Mouse (Mus musculus) midbrain, postnatal 0 days (tissue): ENCODE measurements around the gene Gm20388. TPM values are rescaled to one million over a fixed set of nuclear protein-coding genes. Genes with fewer than 3 reads are reported as not detected.

Source experiments
- ATAC-seq: fragments of 200-750 bp; cut with Nextera tagmentation; 2 replicates; pipeline ENCODE4 v1.8.0; 2017; ENCODE audit warnings: moderate number of reproducible peaks, mild to moderate bottlenecking, moderate TSS enrichment, moderate library complexity; ENCODE audit not compliant: low FRiP score
- DNase-seq: peaks from one replicate; pipeline ENCODE4 v3.0.0-alpha.2; 2015; ENCODE audit warnings: low spot score
- H3K27ac ChIP-seq: fragments of 300-500 bp; sonication (generic); 2 replicates; pipeline ENCODE4 v1.5.1; 2014; ENCODE audit warnings: low read depth, mild to moderate bottlenecking, low read length, mixed read lengths
- H3K27me3 ChIP-seq: fragments of 300-500 bp; sonication (generic); 2 replicates; pipeline ENCODE4 v1.6.1; 2014; ENCODE audit warnings: low read length, control low read depth, mixed read lengths; ENCODE audit not compliant: insufficient read depth
- H3K36me3 ChIP-seq: fragments of 300-500 bp; sonication (generic); 2 replicates; pipeline ENCODE4 v1.6.1; 2014; ENCODE audit warnings: low read length, control low read depth, mixed read lengths; ENCODE audit not compliant: insufficient read depth
- H3K4me1 ChIP-seq: fragments of 300-500 bp; sonication (generic); 2 replicates; pipeline ENCODE4 v1.6.1; 2014; ENCODE audit warnings: mild to moderate bottlenecking, control low read depth, antibody characterized with exemption, low read length, mixed read lengths; ENCODE audit not compliant: insufficient read depth
- H3K4me2 ChIP-seq: fragments of 300-500 bp; sonication (generic); 2 replicates; pipeline ENCODE4 v1.6.1; 2014; ENCODE audit warnings: low read depth, mild to moderate bottlenecking, low read length, mixed read lengths; ENCODE audit not compliant: poor library complexity, severe bottlenecking
- H3K4me3 ChIP-seq: fragments of 300-500 bp; sonication (generic); 2 replicates; pipeline ENCODE4 v1.5.1; 2014; ENCODE audit warnings: low read depth, mild to moderate bottlenecking, low read length, moderate library complexity
- H3K9ac ChIP-seq: fragments of 300-500 bp; sonication (generic); replicated peaks from 2 replicates; pipeline ENCODE4 v1.6.1; 2014; ENCODE audit warnings: mild to moderate bottlenecking, low read length, moderate library complexity, mixed read lengths; ENCODE audit not compliant: poor library complexity, severe bottlenecking
- H3K9me3 ChIP-seq: fragments of 300-500 bp; sonication (generic); 2 replicates; pipeline ENCODE4 v1.6.1; 2016; ENCODE audit warnings: low read length, control low read depth
- CTCF ChIP-seq: IDR thresholded peaks from 2 replicates; pipeline ENCODE4 v1.5.1; 2016; ENCODE audit warnings: antibody characterized with exemption, mild to moderate bottlenecking
- WGBS: fragments of 180-500 bp; shearing (Covaris S2); extraction: QIAGEN DNeasy Blood & Tissue Kit; methylation state at CpG from one replicate; pipeline ENCODE4 v1.1.7; 2014; 5-methylcytosine and 5-hydroxymethylcytosine counted together
- polyA plus RNA-seq: library from polyadenylated mRNA; unstranded; fragments of >200 nt; fragmentation: Nextera tagmentation; extraction: Ambion mirVana; gene quantifications from 2 replicates; pipeline ENCODE4 v1.2.1, GENCODE M21; 2015
- total RNA-seq: library from RNA; depleted of rRNA; stranded (reverse); fragments of >200 nt; gene quantifications from 2 replicates; pipeline ENCODE4 v1.2.3, GENCODE M21; 2014

Gene Gm20388
- total and polyA plus RNA-seq, 2 experiments from 2014 or later: 74.2 TPM; not detected in 1

GRCm38 (mm10) chr8:122767229-122767628 lies 2856.6 kb downstream of the Gm20388 start:
- WGBS: 24% methylated on average over 9 of the region's 9 CpGs
- no peak for DNase-seq

DNA sequence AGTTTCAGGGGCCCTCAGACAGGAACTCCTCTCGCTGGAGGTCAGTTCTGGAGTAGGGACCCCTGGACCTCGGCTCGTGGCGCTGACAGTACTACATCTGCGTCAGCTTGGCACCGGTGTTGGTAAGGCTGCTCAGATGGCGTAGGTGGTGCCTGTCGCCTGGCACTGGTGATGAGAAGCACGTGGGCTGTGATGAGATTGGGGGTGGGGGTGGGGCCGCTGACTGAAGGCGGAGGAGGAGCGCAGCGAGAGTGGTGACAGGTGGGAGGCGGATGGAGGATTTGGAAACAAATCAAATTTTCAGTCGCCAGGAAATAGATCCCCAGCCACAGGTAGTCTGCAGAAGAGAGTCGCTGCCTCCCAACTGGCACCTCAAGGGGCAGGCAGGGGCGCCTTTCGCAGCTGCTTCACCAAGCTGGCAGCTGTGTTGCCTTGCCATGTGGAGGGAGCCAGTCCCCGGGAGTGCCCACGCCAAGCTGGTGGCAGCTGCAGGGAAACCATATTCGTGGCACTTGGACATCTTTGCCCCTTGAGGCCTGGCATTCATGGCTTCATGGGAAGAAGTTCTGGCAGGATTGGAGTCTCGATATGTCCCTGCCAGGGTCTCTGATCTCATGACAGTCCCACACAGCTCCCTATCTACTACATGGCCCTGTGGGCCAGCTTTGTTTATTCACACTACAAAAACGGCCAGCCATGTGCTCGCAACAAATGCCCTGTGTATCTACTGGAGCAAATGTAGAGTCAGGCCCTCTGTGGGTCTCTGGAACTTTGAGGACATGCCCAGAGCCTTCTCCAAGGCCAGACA lies 2858.8 kb downstream of the Gm20388 start:
- no peak overlapping the region for H3K4me3 ChIP-seq
- H3K36me3 ChIP-seq: no peaks in the 10 kb centered on the region
- TF ChIP-seq CTCF: no peak
- no peak overlapping the region for H3K4me2 ChIP-seq
- ATAC-seq: peak; percentile 56; the same call in 1 of the 2 replicates
- no peaks in the 10 kb centered on the region for H3K9me3 ChIP-seq
- DNase-seq: peak; percentile 78
- no peak overlapping the region for H3K27ac ChIP-seq
- H3K9ac ChIP-seq: no peak overlapping the region
- WGBS: 69% methylated on average over 24 of the region's 24 CpGs
- H3K27me3 ChIP-seq: no peaks in the 10 kb centered on the region
- no peaks in the 10 kb centered on the region for H3K4me1 ChIP-seq

More at GRCm38 (mm10) chr8:122767229-122767628, 2856.6 kb downstream of the Gm20388 start:
- no peak for TF ChIP-seq CTCF
- Histone ChIP-seq H3K4me3 (no peak overlapping the region), H3K27me3 (no peaks in the 10 kb centered on the region), H3K27ac (no peak overlapping the region), H3K4me1 (no peaks in the 10 kb centered on the region), H3K9ac (no peak overlapping the region), H3K4me2 (no peak overlapping the region), H3K36me3 (no peaks in the 10 kb centered on the region), H3K9me3 (no peaks in the 10 kb centered on the region)
- no peak for ATAC-seq

DNA sequence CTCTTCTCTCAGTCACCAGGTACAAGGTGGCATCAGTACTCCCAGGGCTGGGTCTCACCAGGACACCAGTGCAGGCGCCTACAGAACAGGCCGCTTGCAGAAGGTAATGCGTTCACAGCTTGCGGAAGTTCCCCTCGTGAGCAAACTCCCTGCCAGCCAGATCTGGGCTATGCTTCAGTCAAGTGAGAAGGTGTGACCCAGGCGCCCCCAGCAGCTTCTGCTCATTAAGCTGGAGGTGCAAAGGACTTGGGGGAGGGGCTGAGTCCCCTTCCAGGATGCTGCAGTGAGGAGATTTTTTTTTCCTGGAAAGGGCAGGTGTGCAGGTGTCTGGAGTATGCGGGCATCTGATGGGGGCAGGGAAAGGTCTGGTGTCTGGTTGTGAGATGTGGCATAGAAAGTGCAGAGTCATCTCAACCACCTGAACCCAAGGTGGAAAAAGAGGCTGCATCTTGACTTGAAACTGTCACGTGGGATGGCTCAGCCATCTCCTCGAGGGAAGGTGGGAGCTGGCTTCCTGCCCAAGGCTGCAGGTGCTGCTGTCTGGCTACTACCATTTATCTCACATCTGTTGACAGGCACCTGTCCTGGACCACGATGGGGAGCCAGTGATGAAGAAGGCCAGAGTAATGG lies 2861.9 kb downstream of the Gm20388 start:
- H3K27me3 ChIP-seq: no peaks in the 10 kb centered on the region
- ATAC-seq (no peak), DNase-seq (no peak)
- no peak for TF ChIP-seq CTCF
- no peak overlapping the region for H3K4me2 ChIP-seq
- 43% methylated on average over 10 of the region's 10 CpGs for WGBS
- H3K27ac ChIP-seq: no peak overlapping the region
- no peaks in the 10 kb centered on the region for H3K4me1 ChIP-seq
- no peaks in the 10 kb centered on the region for H3K36me3 ChIP-seq
- H3K9me3 ChIP-seq: no peaks in the 10 kb centered on the region
- H3K9ac ChIP-seq: no peak overlapping the region
- no peak overlapping the region for H3K4me3 ChIP-seq

DNA sequence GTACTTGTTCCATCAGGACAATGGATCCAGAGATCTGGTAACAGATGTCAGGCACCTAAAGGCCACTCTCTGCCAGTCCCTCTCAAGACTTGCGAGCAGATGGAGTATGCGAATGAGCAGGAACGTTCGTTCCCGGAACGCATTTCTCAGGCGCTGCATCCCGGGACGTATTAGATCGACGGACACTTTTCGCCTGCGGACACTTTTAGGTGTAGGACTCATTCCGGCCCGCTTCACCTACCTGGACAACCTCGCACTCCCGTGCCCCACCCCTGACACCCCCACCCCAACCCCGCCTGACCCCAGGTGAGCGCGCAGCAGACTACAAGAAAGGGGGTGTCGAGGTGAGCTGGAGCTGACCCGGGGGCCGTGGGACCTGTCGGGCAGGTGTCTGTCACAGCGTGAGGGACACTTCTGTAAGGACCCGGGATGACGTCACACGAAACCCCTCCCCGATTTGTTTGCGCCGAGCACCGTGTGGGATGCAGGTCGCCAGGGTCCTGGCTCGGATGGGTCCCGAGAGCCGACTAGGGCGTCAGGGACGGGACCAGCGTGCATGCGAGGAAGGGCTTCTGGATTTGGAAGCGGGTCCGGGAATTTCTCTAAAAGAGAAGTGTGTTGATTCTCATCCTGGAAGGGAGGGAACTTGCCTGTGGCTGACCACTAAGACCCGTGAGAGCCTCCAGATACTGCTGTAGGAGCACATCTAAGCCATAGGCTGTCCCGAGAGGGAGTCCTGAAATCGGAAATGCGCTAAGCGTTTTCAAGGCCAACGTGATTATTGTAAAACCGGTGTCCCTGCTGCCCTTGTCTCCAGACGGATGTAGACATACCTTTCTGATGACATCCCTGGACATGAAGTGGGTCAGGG lies 2864.9 kb downstream of the Gm20388 start, which contains the start of gene Acsf3:
Acsf3 (plus strand) TSS at position 202 of the 871 bp plus-strand sequence.
- H3K4me2 ChIP-seq: peak within 1 kb of the TSS; percentile 72
- 1% methylated on average over 50 of the region's 50 CpGs for WGBS
- H3K4me3 ChIP-seq: peak within 1 kb of the TSS; percentile 76
- DNase-seq (peak; percentile 76), ATAC-seq (peak; percentile 69)
- H3K27ac ChIP-seq: no peak within 1 kb of the TSS
- no peaks in the 10 kb centered on the region for H3K9me3 ChIP-seq
- TF ChIP-seq CTCF: no peak
- no peaks in the 10 kb centered on the region for H3K27me3 ChIP-seq
- peak within 1 kb of the TSS; percentile 88 for H3K9ac ChIP-seq
- peaks cover 10% of the 10 kb centered on the region for H3K36me3 ChIP-seq
- no peaks in the 10 kb centered on the region for H3K4me1 ChIP-seq

DNA sequence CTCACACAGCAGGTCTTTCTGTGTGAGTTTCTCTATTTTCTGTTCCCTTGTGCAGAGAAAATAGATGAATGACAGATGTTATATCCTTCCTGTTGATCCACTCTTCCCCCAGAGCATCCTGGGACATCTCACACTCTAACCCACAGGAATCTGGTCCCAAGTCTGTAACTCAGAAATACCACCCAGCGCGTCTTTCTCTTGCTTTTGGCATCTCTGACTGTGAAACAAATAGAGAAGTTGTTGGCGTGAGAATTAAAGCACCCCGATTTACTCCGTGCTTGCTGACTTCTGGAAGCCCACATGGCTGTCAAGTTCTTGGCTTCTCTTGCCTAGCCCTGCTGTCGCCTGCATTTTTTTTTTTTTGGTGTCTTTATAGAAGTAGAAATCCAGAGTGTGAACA lies 2867.1 kb downstream of the Gm20388 start:
- H3K4me3 ChIP-seq: no peak overlapping the region

More for the DNA sequence above, 2867.1 kb downstream of the Gm20388 start:
- peaks cover 31% of the 10 kb centered on the region for H3K36me3 ChIP-seq
- H3K4me2 ChIP-seq: no peak overlapping the region
- no peaks in the 10 kb centered on the region for H3K9me3 ChIP-seq
- 90% methylated on average over 6 of the region's 6 CpGs for WGBS
- no peak overlapping the region for H3K9ac ChIP-seq
- DNase-seq: no peak
- no peaks in the 10 kb centered on the region for H3K27me3 ChIP-seq
- H3K27ac ChIP-seq: no peak overlapping the region
- TF ChIP-seq CTCF: no peak
- no peaks in the 10 kb centered on the region for H3K4me1 ChIP-seq
- ATAC-seq: no peak
